Mouse (Mus musculus) cerebellum, postnatal 14 days (tissue): ENCODE measurements around the gene Smim5.
A peak's percentile ranks its signal among the peaks of the same experiment; 100 is the strongest.

ENCODE experiments used
- DNase-seq, 2 experiments: peaks; one replicate each; pipeline ENCODE4 v3.0.0; 2021; ENCODE audit warnings: mixed read lengths in 2 of 2

Smim5 gene

DNA sequence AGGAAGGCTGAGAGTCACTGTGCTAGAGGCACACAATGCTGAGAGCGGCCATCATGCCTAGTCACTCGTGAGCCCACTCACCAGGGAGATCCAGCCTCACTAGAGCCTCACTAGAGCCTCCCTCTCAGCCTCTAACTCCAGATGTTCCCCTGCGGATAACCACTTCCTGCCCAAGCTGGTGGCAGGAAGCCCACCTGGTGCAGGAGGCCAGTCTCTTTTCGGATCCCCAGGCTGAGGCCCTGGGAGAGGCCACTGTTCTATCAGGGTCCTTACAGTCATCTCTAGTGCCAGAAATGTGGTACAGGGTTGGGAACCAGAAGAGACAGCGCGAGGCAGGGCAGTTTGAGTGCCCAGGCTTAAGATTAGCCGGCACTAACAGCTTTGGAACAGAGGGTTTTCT, 1.3 kb upstream of the Smim5 start:
- no peak for DNase-seq

DNA sequence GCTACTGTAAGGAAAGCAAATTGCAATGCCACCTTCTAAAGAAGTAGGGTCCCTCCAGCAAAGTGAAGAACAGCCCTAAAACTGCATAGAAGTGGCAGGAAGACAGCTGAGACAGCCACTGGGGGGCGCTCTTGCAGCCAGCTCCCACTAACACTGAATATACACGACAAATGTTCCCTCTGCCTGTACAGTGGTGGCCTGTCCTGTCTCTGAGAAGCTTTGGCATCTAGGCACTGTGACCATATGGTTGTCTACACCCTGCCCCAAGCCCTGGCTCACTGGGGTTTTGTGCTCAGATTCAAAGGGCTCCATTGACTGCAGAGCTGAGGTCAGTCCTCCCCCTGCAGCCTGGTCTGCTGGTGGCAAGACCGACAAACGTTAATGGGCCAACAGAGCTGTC, 880 bp upstream of the Smim5 start:
- DNase-seq, result peak; percentile 79 to 84

DNA sequence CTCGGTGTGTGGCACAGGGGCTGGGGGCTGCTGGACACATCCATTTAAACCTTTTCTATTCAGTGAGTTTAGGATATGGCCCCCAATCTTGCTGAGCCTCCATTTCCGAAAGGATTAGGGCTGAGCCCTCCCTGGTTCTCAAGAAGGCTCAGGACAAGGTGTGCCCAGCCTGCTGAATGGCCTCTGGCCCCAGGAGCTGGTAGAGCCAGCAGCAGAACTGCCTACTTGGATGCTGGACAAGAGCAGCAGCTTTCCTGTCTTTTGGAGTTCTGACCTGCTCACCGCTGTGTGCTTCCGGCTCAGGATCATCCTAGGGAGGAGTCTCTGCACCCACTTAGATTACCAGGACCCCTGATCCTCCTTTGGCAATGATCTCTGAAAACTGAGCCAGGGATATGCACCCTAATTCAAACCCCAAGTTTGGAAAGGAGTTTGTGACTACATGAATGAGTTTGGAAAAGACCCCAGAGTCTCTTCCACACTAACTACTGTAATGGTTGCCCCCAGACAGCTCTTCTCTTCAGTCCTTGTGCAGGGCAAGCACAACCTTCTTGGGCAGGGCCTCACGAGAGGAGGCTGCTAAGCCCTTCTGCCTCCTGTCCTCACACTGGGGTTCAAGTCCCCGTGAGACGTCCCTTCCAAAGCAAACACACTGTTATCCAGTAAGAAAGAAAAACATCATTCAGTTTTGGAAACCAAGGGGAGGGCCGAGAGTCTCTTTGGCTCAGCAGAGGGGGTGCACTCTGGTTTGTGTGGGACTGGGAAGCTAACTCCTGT, 983 bp downstream of the Smim5 start:
- no peak for DNase-seq

GRCm38 (mm10) chr11:115901338-115902161, 1.8 kb downstream of the Smim5 start:
- DNase-seq, result no peak

GRCm38 (mm10) chr11:115902177-115902576, 2.4 kb downstream of the Smim5 start:
- DNase-seq, result no peak

GRCm38 (mm10) chr11:115902831-115903230, 3.1 kb downstream of the Smim5 start:
- DNase-seq, result peak in 1 of 2 experiments; percentile 53

DNA sequence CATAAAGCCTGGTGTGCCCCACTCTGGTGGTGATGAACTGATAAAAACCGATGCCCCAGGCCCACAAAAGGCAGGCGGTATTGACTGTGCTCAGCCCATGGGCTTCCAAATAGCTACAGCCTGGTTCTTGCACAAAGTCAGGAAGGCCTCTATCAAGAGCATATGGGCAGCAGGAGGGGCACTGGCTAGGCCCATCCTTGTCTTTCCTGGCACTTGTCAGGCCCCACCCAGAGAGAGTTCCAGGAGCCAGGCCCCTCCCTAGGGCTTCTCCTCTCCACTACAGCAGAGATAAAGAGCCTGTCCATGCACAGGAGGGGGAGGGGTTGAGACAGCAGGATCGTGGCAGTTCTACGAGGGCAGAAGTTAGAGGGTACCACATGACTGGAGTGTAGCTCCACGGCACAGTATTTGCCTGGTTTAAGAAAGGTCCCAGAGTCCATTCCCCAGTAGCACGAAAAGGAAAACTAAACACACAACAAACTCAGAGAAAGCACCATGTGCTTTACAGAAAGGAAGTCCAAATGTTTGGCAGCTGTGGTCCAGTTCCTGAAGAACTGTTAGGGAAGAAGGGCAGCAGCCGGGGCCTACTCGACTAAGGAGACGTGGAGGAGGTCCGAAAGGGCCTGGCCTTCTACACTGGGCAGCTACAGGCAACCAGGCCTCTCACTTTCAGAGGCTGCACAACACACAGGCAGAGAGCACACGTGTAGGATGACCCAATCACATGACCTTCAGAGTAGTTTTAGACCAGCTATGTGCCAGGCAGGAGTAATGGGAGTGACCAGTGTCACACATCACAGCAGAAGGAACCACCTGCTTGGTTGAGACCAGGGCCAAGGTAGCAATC, 3.8 kb downstream of the Smim5 start:
- DNase-seq, result no peak

GRCm38 (mm10) chr11:115904231-115904955, 4.6 kb downstream of the Smim5 start:
- DNase-seq, result no peak

GRCm38 (mm10) chr11:115904956-115905790, 5.4 kb downstream of the Smim5 start:
- DNase-seq, result no peak

DNA sequence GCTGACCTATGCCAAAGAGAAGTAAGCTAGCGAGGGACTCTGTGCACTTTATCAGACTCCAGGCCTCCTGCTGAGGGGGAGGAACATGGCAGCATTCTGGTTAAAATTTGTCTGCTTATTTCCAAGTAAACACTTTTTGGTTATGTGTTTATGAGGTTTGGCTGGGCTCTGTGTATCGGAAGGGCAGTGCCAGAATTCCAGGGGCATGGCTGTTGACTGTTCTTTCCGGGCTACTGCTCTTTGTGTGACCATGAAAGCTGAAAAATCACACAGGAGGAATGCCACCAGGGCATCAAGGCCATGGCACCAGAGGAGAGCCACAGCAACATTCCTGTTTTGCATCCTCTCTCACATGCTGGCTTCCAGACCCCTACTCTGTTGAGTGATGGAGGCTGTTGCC, 6.3 kb downstream of the Smim5 start:
- DNase-seq, result no peak

DNA sequence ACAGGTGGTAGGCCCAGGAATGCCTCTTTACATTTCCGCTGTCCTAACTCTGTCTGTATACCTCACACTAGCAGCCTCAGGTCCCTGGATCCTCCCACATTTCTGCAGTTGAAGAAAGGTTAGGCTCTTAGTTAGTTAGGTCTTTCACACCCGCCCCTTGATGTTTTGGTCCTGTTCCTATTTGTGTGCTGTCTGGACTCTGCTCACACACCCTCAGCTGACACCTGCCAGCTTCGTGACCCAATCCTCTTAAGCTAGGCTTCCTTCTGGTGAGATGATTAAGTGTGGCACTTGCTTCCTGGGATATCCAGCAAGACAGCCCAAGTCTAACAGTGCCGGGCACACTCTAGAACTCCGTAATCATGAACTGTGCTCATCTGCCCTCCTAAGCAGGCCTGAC, 6.8 kb downstream of the Smim5 start:
- DNase-seq, result no peak

GRCm38 (mm10) chr11:115911134-115911561, 11.4 kb downstream of the Smim5 start:
- no peak for DNase-seq

DNA sequence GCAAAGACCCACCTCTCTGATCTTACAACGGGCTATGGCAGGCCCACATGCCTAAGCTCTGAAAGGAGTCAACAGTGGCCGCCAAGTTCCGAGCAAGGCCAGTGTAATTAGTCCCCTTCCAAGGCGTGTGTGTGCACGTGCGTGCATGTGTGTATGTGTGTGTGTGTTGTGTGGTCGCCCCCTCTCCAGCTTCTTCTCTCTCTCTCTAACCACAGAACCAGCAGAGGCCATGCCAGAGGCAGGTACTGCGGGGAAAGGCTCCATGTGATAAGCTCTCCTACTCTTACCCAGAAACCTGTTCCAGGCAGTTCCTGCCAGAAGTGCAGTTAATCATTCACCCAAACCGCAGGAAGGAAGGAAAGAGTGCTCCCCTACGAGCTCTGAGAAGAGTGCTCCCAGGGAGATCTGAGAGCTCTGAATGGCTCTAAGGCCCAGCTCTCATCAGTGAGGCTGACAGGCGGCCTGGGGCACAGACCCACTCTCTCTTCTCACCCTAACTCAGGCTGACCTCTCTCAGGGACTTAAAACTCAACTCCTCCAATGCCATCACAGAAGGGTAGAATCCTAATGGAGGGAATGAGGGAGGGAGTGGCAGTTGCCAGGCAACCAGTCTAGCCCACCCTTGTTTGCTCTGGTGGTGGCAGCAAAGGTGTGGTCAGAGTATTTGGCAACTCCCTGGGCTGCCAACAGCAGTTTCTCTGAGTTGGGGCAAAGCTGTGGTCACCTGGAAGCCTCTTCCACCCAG, 12.0 kb downstream of the Smim5 start, which contains the start of gene Smim6:
Gene Smim6 (plus strand): TSS at position 386 of the 745 bp plus-strand sequence.
- DNase-seq, result no peak

- DNase-seq, result no peak
These were observed 16.8 kb downstream of the Smim5 start for GRCm38 (mm10) chr11:115916579-115916978.

GRCm38 (mm10) chr11:115918637-115919036, 18.9 kb downstream of the Smim5 start:
- DNase-seq, result no peak

- no peak for DNase-seq
These were observed 19.3 kb downstream of the Smim5 start for GRCm38 (mm10) chr11:115919073-115919472.

DNA sequence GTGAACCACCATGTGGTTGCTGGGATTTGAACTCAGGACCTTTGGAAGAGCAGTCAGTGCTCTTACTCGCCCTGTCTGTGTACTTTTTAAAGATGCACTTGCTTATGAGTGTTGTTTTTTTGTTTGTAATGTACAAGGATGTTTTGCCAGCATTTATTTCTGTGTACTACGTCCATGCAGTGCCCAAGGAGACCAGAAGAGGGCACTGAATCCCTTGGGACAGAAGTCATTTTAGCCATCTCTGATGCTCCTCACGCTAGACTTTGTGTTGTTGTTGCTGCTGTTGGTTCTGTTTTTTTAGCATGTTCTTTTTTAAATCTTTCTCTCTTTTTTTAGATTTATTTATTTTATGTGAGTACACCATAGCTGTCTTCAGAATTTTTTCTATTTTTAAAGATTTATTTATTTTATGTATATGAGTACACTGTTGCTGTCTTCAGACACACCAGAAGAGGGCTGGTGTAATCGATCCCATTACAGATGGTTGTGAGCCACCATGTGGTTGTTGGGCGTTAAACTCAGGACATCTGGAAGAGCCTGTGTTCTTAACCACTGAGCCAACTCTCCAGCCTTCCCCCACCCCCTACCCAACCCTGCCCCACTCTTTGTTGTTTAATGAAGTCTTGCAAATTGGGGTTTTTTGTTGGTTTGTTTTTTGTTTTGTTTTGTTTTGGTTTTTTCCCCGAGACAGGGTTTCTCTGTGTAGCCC, 20.5 kb downstream of the Smim5 start:
- peak; percentile 72 to 80 for DNase-seq

GRCm38 (mm10) chr11:115921986-115922385, 22.2 kb downstream of the Smim5 start:
- no peak for DNase-seq

DNA sequence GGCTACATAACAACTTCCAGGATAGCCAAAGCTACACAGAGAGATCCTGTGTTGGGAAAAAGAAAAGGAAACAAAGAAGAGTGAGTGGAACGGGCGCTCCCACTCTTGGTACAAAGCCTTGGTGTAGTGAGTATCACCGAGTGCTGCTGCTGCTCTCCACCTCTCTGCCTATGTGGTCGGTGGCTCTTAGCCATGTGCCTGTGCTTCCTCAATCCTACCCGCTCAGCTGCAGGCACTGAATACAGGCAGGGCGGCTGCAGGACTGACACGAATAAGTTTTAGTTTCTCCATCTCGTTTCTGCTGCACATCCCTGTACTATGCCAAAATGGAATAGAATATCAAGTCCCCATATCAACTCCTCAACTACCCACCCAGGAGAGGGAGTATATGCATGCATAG, 29.3 kb downstream of the Smim5 start:
- DNase-seq, result no peak

DNA sequence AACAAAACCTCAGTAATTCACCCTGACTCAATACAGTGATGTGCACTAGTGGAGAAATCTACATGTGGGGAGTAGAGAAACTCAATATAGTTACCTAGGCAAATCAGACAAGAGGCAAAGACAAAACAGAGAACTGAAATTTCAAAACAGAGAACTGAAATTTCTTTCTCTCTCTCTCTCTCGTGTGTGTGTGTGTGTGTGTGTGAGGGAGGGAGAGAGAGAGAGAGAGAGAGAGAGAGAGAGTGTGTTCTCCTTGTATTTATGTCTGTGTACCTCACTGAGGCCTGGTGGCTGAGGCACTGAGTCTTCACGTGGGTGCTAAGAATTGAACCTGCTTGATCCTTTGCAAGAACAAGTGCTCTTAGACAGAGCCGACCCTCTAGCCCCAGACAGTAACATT, 30.1 kb downstream of the Smim5 start:
- DNase-seq, result no peak
